Mouse (Mus musculus) intestine, postnatal 0 days (tissue): Measurements from ENCODE around the gene Ptprj. TPM values are rescaled to one million over a fixed set of nuclear protein-coding genes. Genes with fewer than 3 reads are reported as not detected.

Experiments used
- ATAC-seq: fragments of 200-750 bp; cut with Nextera tagmentation; 2 replicates; pipeline ENCODE4 v1.8.0; 2017; ENCODE audit warnings: mild to moderate bottlenecking, moderate TSS enrichment, moderate library complexity
- H3K27ac ChIP-seq: fragments of 300-500 bp; sonication (generic); 2 replicates; pipeline ENCODE4 v1.5.1; 2014; ENCODE audit warnings: mild to moderate bottlenecking, low read depth, low read length, moderate library complexity
- H3K27me3 ChIP-seq: fragments of 300-500 bp; sonication (generic); replicated peaks from 2 replicates; pipeline ENCODE4 v1.6.1; 2014; ENCODE audit warnings: low read length, mixed read lengths; ENCODE audit not compliant: control insufficient read depth, insufficient read depth
- H3K36me3 ChIP-seq: fragments of 300-500 bp; sonication (generic); 2 replicates; pipeline ENCODE4 v1.6.1; 2014; ENCODE audit warnings: mild to moderate bottlenecking, moderate library complexity; ENCODE audit not compliant: control insufficient read depth, insufficient read depth
- H3K4me1 ChIP-seq: fragments of 300-500 bp; sonication (generic); replicated peaks from 2 replicates; pipeline ENCODE4 v1.6.1; 2014; ENCODE audit warnings: antibody characterized with exemption, low read length, mixed read lengths; ENCODE audit not compliant: control insufficient read depth, insufficient read depth
- H3K4me2 ChIP-seq: fragments of 300-500 bp; sonication (generic); replicated peaks from 2 replicates; pipeline ENCODE4 v1.6.1; 2014; ENCODE audit warnings: low read depth, mild to moderate bottlenecking, moderate library complexity
- H3K4me3 ChIP-seq: fragments of 300-500 bp; sonication (generic); 2 replicates; pipeline ENCODE4 v1.5.1; 2014; ENCODE audit warnings: low read depth, low read length
- H3K9ac ChIP-seq: fragments of 300-500 bp; sonication (generic); 2 replicates; pipeline ENCODE4 v1.6.1; 2014; ENCODE audit warnings: mild to moderate bottlenecking, low read depth, low read length
- H3K9me3 ChIP-seq: fragments of 300-500 bp; sonication (generic); 2 replicates; pipeline ENCODE4 v1.6.1; 2016; ENCODE audit warnings: mixed run types; ENCODE audit not compliant: control insufficient read depth
- CTCF ChIP-seq: sonication (generic); IDR thresholded peaks from 2 replicates; pipeline ENCODE4 v1.5.1; 2016; ENCODE audit warnings: low read depth, mild to moderate bottlenecking, control low read depth, antibody characterized with exemption, moderate library complexity
- WGBS: fragments of 180-500 bp; shearing (Covaris S2); extraction: QIAGEN DNeasy Blood & Tissue Kit; methylation state at CpG from one replicate; pipeline ENCODE4 v1.1.7; 2014; 5-methylcytosine and 5-hydroxymethylcytosine counted together
- polyA plus RNA-seq: library from polyadenylated mRNA; unstranded; fragments of >200 nt; fragmentation: Nextera tagmentation; extraction: Ambion mirVana; gene quantifications from 2 replicates; pipeline ENCODE4 v1.2.1, GENCODE M21; 2015

Ptprj gene
- polyA plus RNA-seq, 1 experiment from 2014 or later: 3.5 TPM

DNA sequence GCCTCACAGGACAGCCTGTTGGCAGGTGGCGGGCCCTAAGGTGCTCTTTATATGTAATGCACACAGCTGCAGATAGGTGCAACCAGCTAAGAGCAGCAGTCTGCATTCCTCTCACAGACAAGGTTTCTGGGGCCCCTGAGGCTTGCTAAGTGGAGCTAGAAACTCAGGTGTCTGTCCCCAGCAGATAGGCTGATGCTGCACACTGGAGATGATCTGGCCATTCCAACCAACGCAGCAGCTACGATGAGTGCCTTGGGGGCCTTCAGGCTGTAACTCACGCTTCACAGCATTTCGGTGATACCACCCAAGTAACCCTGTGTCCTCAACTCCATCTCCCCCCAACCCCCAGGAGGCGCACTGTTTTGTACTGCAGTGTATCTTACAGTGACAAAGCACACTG, 29.8 kb downstream of the Ptprj start:
- WGBS: 91% methylated on average over 6 of the region's 6 CpGs
- no peaks in the 10 kb centered on the region for H3K27me3 ChIP-seq
- H3K27ac ChIP-seq: no peak overlapping the region

DNA sequence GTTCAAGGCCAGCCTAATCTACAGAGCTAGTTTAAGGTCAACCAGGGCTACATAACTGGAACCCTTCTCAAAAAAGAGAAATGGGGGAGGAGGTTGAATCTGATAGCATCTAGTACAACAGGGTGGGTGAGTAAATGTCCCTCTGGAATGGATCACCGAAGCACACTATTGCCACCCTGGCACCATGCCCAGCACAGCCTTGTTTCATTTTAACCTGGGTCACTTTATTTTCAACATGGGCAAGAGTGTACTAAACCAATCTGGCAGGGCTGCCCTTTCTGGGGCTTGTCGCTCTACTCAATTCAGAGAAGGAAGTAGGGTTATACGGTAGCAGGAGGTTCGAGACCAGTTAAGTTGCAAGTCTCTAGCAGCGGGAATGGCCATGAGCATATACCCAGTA, 31.9 kb downstream of the Ptprj start:
- no peaks in the 10 kb centered on the region for H3K9me3 ChIP-seq
- no peak overlapping the region for H3K4me3 ChIP-seq
- WGBS: 76% methylated on average over 5 of the region's 5 CpGs
- H3K27ac ChIP-seq: no peak overlapping the region
- no peaks in the 10 kb centered on the region for H3K27me3 ChIP-seq
- TF ChIP-seq CTCF: no peak
- no peaks in the 10 kb centered on the region for H3K36me3 ChIP-seq
- H3K4me2 ChIP-seq: no peak overlapping the region
- H3K4me1 ChIP-seq: no peaks in the 10 kb centered on the region
- ATAC-seq: no peak
- no peak overlapping the region for H3K9ac ChIP-seq

More for the DNA sequence above, 29.8 kb downstream of the Ptprj start:
- H3K9ac ChIP-seq: no peak overlapping the region
- H3K36me3 ChIP-seq: no peaks in the 10 kb centered on the region
- no peak for ATAC-seq
- H3K4me2 ChIP-seq: no peak overlapping the region
- TF ChIP-seq CTCF: peak; percentile 26
- H3K9me3 ChIP-seq: no peaks in the 10 kb centered on the region
- no peak overlapping the region for H3K4me3 ChIP-seq
- H3K4me1 ChIP-seq: peaks cover 4% of the 10 kb centered on the region; the same call in 1 of the 2 replicates

DNA sequence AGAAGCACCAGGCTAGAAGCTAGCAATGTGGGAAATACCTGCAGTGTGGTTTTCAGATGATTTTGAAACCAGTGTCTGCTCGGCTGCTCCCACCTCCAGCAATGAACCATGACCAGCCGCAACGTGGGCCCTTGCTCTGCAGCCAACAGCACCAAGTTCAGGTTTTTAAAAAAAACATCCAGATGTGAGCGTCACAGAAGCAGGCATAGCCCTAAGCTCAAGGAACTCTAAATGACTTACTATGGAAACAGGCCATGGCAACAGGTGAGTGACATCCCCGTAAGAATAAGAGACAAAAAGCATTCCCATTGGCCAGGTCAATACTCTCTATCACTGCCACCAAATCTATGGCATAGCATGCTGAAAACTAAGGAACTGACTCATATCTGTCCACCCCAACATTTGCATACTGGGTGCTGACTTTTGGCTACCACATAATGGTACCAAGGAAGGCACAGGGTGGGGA, 33.3 kb downstream of the Ptprj start:
- H3K4me1 ChIP-seq: no peaks in the 10 kb centered on the region
- WGBS: 90% methylated on average over 5 of the region's 5 CpGs
- no peaks in the 10 kb centered on the region for H3K36me3 ChIP-seq
- H3K4me2 ChIP-seq: no peak overlapping the region
- no peaks in the 10 kb centered on the region for H3K9me3 ChIP-seq
- no peak overlapping the region for H3K27ac ChIP-seq
- no peaks in the 10 kb centered on the region for H3K27me3 ChIP-seq
- ATAC-seq: no peak
- no peak for TF ChIP-seq CTCF
- H3K4me3 ChIP-seq: no peak overlapping the region
- no peak overlapping the region for H3K9ac ChIP-seq

DNA sequence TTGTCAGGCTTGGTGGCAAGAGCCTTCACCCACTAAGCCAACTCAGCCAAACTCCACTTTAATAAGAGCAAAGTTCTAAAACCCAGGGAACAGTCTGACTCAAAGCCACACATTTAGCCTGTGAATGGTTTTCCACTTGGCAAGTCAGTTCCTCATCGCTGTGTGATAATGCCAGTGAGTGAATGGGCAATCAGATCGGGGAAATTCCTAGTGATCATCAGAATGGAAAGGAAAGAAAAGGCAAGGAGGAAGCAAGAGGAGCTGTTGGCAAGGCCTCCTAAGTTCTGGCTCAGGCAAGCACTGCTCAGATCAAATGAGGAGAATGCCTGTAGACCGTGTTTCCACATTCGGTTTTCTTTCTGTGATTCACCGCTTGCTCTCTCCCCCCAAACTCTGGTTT, 35.2 kb downstream of the Ptprj start:
- Histone ChIP-seq H3K4me2 (no peak overlapping the region), H3K4me1 (no peaks in the 10 kb centered on the region), H3K9me3 (no peaks in the 10 kb centered on the region), H3K4me3 (no peak overlapping the region), H3K36me3 (no peaks in the 10 kb centered on the region), H3K27ac (no peak overlapping the region), H3K27me3 (no peaks in the 10 kb centered on the region), H3K9ac (no peak overlapping the region)
- no peak for ATAC-seq
- no peak for TF ChIP-seq CTCF
- WGBS: 75% methylated on average over 5 of the region's 5 CpGs

DNA sequence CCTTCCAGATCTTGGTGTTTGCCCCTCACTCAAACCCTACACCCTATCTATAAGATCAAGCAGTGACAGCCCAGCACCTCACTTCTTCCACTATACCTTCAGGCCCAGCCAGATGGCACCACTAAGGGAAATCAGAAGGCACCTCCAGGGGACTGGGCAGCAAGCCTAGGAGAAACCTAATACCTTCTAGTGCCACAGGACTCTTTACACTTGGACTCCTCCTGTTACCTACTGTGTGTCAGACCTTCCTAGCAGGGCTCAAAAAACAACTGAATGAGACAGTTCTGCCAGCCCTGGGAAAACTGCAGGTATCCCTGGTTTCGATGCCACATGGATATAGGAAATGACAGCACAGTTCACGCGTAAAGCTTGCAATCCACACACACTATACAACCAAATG, 36.5 kb downstream of the Ptprj start:
- Histone ChIP-seq H3K4me1 (no peaks in the 10 kb centered on the region), H3K27ac (no peak overlapping the region), H3K9me3 (no peaks in the 10 kb centered on the region), H3K27me3 (no peaks in the 10 kb centered on the region), H3K4me3 (no peak overlapping the region), H3K36me3 (no peaks in the 10 kb centered on the region), H3K9ac (no peak overlapping the region), H3K4me2 (no peak overlapping the region)
- 91% methylated on average over 3 of the region's 3 CpGs for WGBS
- no peak for ATAC-seq
- no peak for TF ChIP-seq CTCF

DNA sequence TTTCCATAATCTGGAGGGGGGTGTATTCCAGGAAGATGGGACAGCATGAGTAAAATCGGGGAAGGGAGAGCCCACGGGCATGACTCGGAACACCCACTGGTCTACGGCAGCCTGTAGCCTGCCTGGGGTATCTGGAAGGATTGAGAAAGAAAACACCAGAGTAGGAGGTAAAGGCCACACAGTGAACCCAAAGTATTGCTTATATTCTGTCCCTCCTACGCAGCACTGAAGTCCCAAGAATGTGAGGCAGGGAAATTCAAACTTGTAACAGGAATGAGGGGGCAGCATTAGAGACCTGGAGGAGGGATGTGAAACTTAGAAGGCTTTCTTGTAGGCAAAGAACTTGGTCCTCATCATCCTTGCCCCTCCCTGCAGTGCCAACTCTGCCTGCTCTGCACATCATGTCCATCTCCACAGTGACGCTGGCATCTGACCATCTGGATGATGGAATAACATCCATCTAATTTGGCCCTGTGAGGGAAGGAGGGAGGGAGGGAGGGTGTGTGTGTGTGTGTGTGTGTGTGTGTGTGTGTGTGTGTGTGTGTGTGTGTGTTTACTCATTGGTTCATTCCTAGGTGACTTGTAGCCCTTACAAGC, 37.2 kb downstream of the Ptprj start:
- Histone ChIP-seq H3K4me1 (no peaks in the 10 kb centered on the region), H3K27ac (no peak overlapping the region), H3K27me3 (no peaks in the 10 kb centered on the region), H3K36me3 (no peaks in the 10 kb centered on the region), H3K4me2 (no peak overlapping the region), H3K9me3 (no peaks in the 10 kb centered on the region), H3K4me3 (no peak overlapping the region), H3K9ac (no peak overlapping the region)
- no peak for TF ChIP-seq CTCF
- 94% methylated on average over 6 of the region's 6 CpGs for WGBS
- ATAC-seq: no peak
